8 mouse cellular contexts compared by ENCODE assay signal in the genomic region with DNA sequence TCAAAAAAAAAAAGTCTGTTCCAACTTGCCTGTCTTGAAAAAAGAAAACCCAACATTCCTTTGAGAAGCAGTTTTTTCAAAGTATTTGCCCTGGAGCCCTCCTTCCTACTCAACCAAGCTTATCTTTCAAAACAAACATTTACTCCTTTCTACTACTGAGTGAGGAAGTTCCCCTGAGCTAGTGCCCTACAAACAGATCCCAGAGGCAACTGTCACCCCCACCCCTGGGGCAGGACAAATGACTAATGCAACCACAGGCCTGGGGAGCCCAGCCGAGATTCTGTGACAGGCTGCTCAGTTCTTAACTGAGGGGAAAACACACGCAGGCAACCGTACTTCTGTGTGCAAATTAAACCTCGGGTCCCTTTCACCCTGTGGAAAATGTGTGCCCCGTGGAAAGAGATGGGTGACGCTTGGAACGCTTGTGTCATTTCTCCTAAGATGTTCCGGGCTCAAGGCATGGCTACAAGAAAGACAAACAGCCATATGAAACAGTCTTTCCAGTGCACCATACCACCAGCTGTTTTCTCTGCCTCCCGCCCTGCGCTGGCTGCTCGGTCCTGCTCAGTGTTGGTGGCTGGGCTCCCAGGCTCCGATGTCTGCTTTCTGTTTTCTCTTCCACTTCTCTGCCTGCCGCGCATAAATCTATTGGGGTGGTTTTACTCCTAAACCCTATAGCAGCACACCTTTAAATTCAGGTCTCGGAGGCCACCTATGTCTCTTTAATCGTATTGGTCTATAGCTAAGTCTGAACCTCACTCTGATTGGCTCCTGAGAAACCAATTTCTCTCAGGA. TPM values are rescaled to one million over a fixed set of nuclear protein-coding genes. Genes with fewer than 3 reads are reported as not detected.
DNase-seq lines count a peak whose midpoint lies in the region; ATAC-seq and TF ChIP-seq lines count a peak whose summit lies in the region.

No protein-coding gene starts in this region.

- H3K9me3 ChIP-seq in heart, postnatal 0 days (replicated peaks; ENCODE audit: control insufficient read depth, low read length) = no peaks in the 10 kb centered on the region

- peak overlapping the region; percentile 45; the same call in 1 of the 2 replicates for H3K9ac ChIP-seq in heart, postnatal 0 days (replicated peaks; ENCODE audit: low read depth, low read length)

- ATAC-seq in heart, postnatal 0 days (ENCODE audit: insufficient read depth, low read depth) = no peak
- ATAC-seq in megakaryocyte, adult 5-6 weeks (ENCODE audit: poor library complexity, severe bottlenecking) = peak; percentile 81

- H3K36me3 ChIP-seq in heart, postnatal 0 days (replicated peaks; ENCODE audit: control insufficient read depth, insufficient read depth, low read length) = no peaks in the 10 kb centered on the region

- peak; percentile 11 for DNase-seq in spleen, adult 12 weeks (ENCODE audit: low spot score)
- no peak for DNase-seq in spleen, postnatal 4 days (ENCODE audit: low spot score in 2 of 2)
- DNase-seq in embryo, embryonic 11 days = peak; percentile 52
- peak; percentile 34 for DNase-seq in heart, postnatal 0 days (ENCODE audit: low spot score)
- peak; percentile 61 for DNase-seq in kidney, postnatal 14 days
- DNase-seq in thymus, postnatal 36 days = peak; percentile 24 to 36
- no peak for DNase-seq in ovary, adult 18-20 months (ENCODE audit: low spot score)

- H3K4me2 ChIP-seq in heart, postnatal 0 days (ENCODE audit: low read depth, low read length) = peak overlapping the region; percentile 67

- no peaks in the 10 kb centered on the region for H3K27me3 ChIP-seq in heart, postnatal 0 days (ENCODE audit: control insufficient read depth, insufficient read depth, low read length)

- no peak for TF ChIP-seq EP300 in heart, postnatal 0 days (IDR thresholded peaks at IDR 0.05; ENCODE audit: low read depth)

- WGBS in heart, postnatal 0 days = 6% methylated on average over 16 of the region's 16 CpGs

- H3K4me3 ChIP-seq in heart, postnatal 0 days (ENCODE audit: low read depth, low read length) = peak overlapping the region; percentile 47

- H3K27ac ChIP-seq in heart, postnatal 0 days (ENCODE audit: low read depth) = peak overlapping the region; percentile 54

- TF ChIP-seq CTCF in heart, postnatal 0 days (IDR thresholded peaks at IDR 0.05; ENCODE audit: low read depth) = no peak

- H3K4me1 ChIP-seq in heart, postnatal 0 days (ENCODE audit: control insufficient read depth, insufficient read depth) = peaks cover 16% of the 10 kb centered on the region; the same call in 1 of the 2 replicates

RNA-seq across cellular contexts. Expression of a gene that starts 14.4 kb away (rescaled TPM):
- 39.2 and 39.6 TPM in 2 replicates for total RNA-seq in heart, postnatal 0 days (2014; rRNA removed; ENCODE audit: low replicate concordance)
- 4.8 and 5.4 TPM in 2 replicates for polyA plus RNA-seq in heart, postnatal 0 days (2015; fragmentation: Nextera tagmentation; extraction: Ambion mirVana)
- 0.50 and 1.2 TPM in 2 replicates for total RNA-seq in megakaryocyte, adult 5-6 weeks (2015)
- 0.16 TPM in 1 of 2 replicates, not detected in the other for total RNA-seq in megakaryocyte, adult 5-6 weeks (2017)

Comparison
In these comparisons a context has a peak if more than half of its experiments do, and no peak if none do; other contexts are left out.
1. DNase-seq: peak in spleen, adult 12 weeks (single experiment), embryo, embryonic 11 days (single experiment), heart, postnatal 0 days (single experiment), kidney, postnatal 14 days (single experiment) and thymus, postnatal 36 days (2 of 2); none in spleen, postnatal 4 days (0 of 2) and ovary, adult 18-20 months (single experiment).
2. RNA of a gene that starts 14.4 kb away (total RNA-seq): 39.2 to 39.6 TPM in heart, postnatal 0 days; 0.16 to 1.2 TPM in megakaryocyte, adult 5-6 weeks; every median in the first group is over 10 times any median in the second.